Mouse (Mus musculus) midbrain, embryonic 10.5 days (tissue): Measurements from ENCODE around the gene Hdhd3. TPM values are rescaled to one million over a fixed set of nuclear protein-coding genes. Genes with fewer than 3 reads are reported as not detected.
"Not testable (repeated sequence)": the region's sequence is repeated elsewhere in the genome, so short reads cannot be mapped to it uniquely, and the experiment has no call there.

ENCODE experiments used
- DNase-seq: peaks from one replicate; pipeline ENCODE4 v3.0.0-alpha.2; 2017; ENCODE audit warnings: low spot score
- H3K27ac ChIP-seq: fragments of 300-500 bp; sonication (generic); replicated peaks from 2 replicates; pipeline ENCODE4 v1.5.1; 2016; ENCODE audit warnings: mild to moderate bottlenecking
- H3K27me3 ChIP-seq: fragments of 300-500 bp; sonication (generic); 2 replicates; pipeline ENCODE4 v1.6.1; 2016; ENCODE audit warnings: low read depth, mild to moderate bottlenecking; ENCODE audit not compliant: poor library complexity, severe bottlenecking
- H3K36me3 ChIP-seq: fragments of 300-500 bp; sonication (generic); 2 replicates; pipeline ENCODE4 v1.6.1; 2016; ENCODE audit warnings: mild to moderate bottlenecking, moderate library complexity
- H3K4me1 ChIP-seq: fragments of 300-500 bp; sonication (generic); 2 replicates; pipeline ENCODE4 v1.6.1; 2016
- H3K4me3 ChIP-seq: fragments of 300-500 bp; sonication (generic); 2 replicates; pipeline ENCODE4 v1.5.1; 2016; ENCODE audit warnings: mild to moderate bottlenecking, moderate library complexity
- H3K9me3 ChIP-seq: fragments of 300-500 bp; sonication (generic); replicated peaks from 2 replicates; pipeline ENCODE4 v1.6.1; 2016; ENCODE audit warnings: mild to moderate bottlenecking
- WGBS: fragments of 180-500 bp; shearing (Covaris S2); methylation state at CpG from one replicate; pipeline ENCODE4 v1.1.7; 2016; 5-methylcytosine and 5-hydroxymethylcytosine counted together
- polyA plus RNA-seq: library from polyadenylated mRNA; unstranded; fragments of >200 nt; fragmentation: Nextera tagmentation; extraction: Ambion mirVana; gene quantifications from 2 replicates; pipeline ENCODE4 v1.2.1, GENCODE M21; 2016

The Hdhd3 gene
- polyA plus RNA-seq, 1 experiment from 2014 or later = 10.9 TPM

- Histone ChIP-seq H3K27ac (no peak overlapping the region), H3K9me3 (no peaks in the 10 kb centered on the region), H3K27me3 (peaks cover 26% of the 10 kb centered on the region), H3K4me1 (peaks cover 9% of the 10 kb centered on the region), H3K36me3 (no peaks in the 10 kb centered on the region), H3K4me3 (no peak overlapping the region)
- DNase-seq = no peak
- WGBS = 87% methylated on average over 3 of the region's 3 CpGs
These were observed 18.3 kb downstream of the Hdhd3 start for GRCm38 (mm10) chr4:62484928-62485327.

GRCm38 (mm10) chr4:62480709-62481605 is 22.3 kb downstream of the Hdhd3 start:
- Histone ChIP-seq H3K4me1 (peaks cover 11% of the 10 kb centered on the region), H3K9me3 (no peaks in the 10 kb centered on the region), H3K27me3 (peaks cover 51% of the 10 kb centered on the region), H3K27ac (no peak overlapping the region), H3K4me3 (no peak overlapping the region), H3K36me3 (no peaks in the 10 kb centered on the region)
- DNase-seq = no peak
- 54% methylated on average over 10 of the region's 10 CpGs for WGBS

GRCm38 (mm10) chr4:62479937-62480708 is 23.1 kb downstream of the Hdhd3 start, which contains the start of gene Bspry:
Bspry (plus strand) TSS chr4:62480053.
- Histone ChIP-seq H3K9me3 (no peaks in the 10 kb centered on the region), H3K27ac (no peak within 1 kb of the TSS), H3K4me3 (peak within 1 kb of the TSS; percentile 58), H3K4me1 (peaks cover 11% of the 10 kb centered on the region), H3K27me3 (peaks cover 51% of the 10 kb centered on the region), H3K36me3 (no peaks in the 10 kb centered on the region)
- peak; percentile 33 for DNase-seq
- 2% methylated on average over 71 of the region's 71 CpGs for WGBS

- H3K4me1 ChIP-seq = peaks cover 11% of the 10 kb centered on the region
- not testable (repeated sequence) for H3K27ac ChIP-seq, H3K9me3 ChIP-seq, H3K36me3 ChIP-seq, DNase-seq
- peak overlapping the region; percentile 58 for H3K4me3 ChIP-seq
- WGBS = 14% methylated on average over 11 of the region's 11 CpGs
- H3K27me3 ChIP-seq = peaks cover 51% of the 10 kb centered on the region
These were observed 23.7 kb downstream of the Hdhd3 start for GRCm38 (mm10) chr4:62479593-62479936.

GRCm38 (mm10) chr4:62477542-62478244 is 25.6 kb downstream of the Hdhd3 start:
- Histone ChIP-seq H3K4me1 (peaks cover 11% of the 10 kb centered on the region), H3K27me3 (peaks cover 51% of the 10 kb centered on the region)
- 91% methylated on average over 6 of the region's 6 CpGs for WGBS

GRCm38 (mm10) chr4:62475793-62476192 is 27.5 kb downstream of the Hdhd3 start:
- no peak for DNase-seq
- peaks cover 12% of the 10 kb centered on the region for H3K4me1 ChIP-seq
- H3K27ac ChIP-seq = no peak overlapping the region
- 91% methylated on average over 6 of the region's 6 CpGs for WGBS
- H3K9me3 ChIP-seq = no peaks in the 10 kb centered on the region
- no peaks in the 10 kb centered on the region for H3K36me3 ChIP-seq
- H3K4me3 ChIP-seq = no peak overlapping the region
- peaks cover 33% of the 10 kb centered on the region for H3K27me3 ChIP-seq

More at GRCm38 (mm10) chr4:62477542-62478244, 25.6 kb downstream of the Hdhd3 start:
- H3K27ac ChIP-seq = no peak overlapping the region
- no peak for DNase-seq
- H3K4me3 ChIP-seq = no peak overlapping the region
- no peaks in the 10 kb centered on the region for H3K36me3 ChIP-seq
- no peaks in the 10 kb centered on the region for H3K9me3 ChIP-seq

- 87% methylated on average over 2 of the region's 2 CpGs for WGBS
These were observed 28.1 kb downstream of the Hdhd3 start for GRCm38 (mm10) chr4:62475131-62475530.

GRCm38 (mm10) chr4:62472071-62472470 is 31.2 kb downstream of the Hdhd3 start:
- no peaks in the 10 kb centered on the region for H3K9me3 ChIP-seq
- no peaks in the 10 kb centered on the region; the same call in 1 of the 2 replicates for H3K27me3 ChIP-seq
- DNase-seq = no peak
- no peak overlapping the region for H3K27ac ChIP-seq
- no peak overlapping the region for H3K4me3 ChIP-seq
- 90% methylated on average over 2 of the region's 2 CpGs for WGBS
- peaks cover 8% of the 10 kb centered on the region for H3K4me1 ChIP-seq
- peaks cover 6% of the 10 kb centered on the region for H3K36me3 ChIP-seq

More at GRCm38 (mm10) chr4:62475131-62475530, 28.1 kb downstream of the Hdhd3 start:
- Histone ChIP-seq H3K4me3 (no peak overlapping the region), H3K27me3 (peaks cover 27% of the 10 kb centered on the region), H3K9me3 (no peaks in the 10 kb centered on the region), H3K36me3 (no peaks in the 10 kb centered on the region), H3K4me1 (peaks cover 17% of the 10 kb centered on the region), H3K27ac (no peak overlapping the region)
- no peak for DNase-seq

- DNase-seq = peak; percentile 84
- Histone ChIP-seq H3K36me3 (peaks cover 6% of the 10 kb centered on the region), H3K9me3 (no peaks in the 10 kb centered on the region), H3K27me3 (no peaks in the 10 kb centered on the region; the same call in 1 of the 2 replicates), H3K4me3 (peak within 1 kb of the TSS; percentile 67), H3K27ac (peak within 1 kb of the TSS; percentile 82), H3K4me1 (peaks cover 8% of the 10 kb centered on the region)
- WGBS = under 1% methylated on average over 30 of the region's 30 CpGs
These were observed 32.6 kb downstream of the Hdhd3 start, which contains the start of gene Wdr31 for GRCm38 (mm10) chr4:62470598-62471051. Wdr31 (minus strand) TSS chr4:62470896.

- DNase-seq = no peak
- 93% methylated on average over 1 of the region's 1 CpGs for WGBS
- H3K27ac ChIP-seq = no peak overlapping the region
These were observed 35.1 kb downstream of the Hdhd3 start for GRCm38 (mm10) chr4:62468158-62468557.

GRCm38 (mm10) chr4:62463124-62463523 is 40.1 kb downstream of the Hdhd3 start:
- H3K4me1 ChIP-seq = no peaks in the 10 kb centered on the region
- H3K4me3 ChIP-seq = no peak overlapping the region
- 88% methylated on average over 2 of the region's 2 CpGs for WGBS
- H3K27me3 ChIP-seq = no peaks in the 10 kb centered on the region
- H3K9me3 ChIP-seq = no peaks in the 10 kb centered on the region
- H3K27ac ChIP-seq = no peak overlapping the region
- H3K36me3 ChIP-seq = peaks cover 32% of the 10 kb centered on the region
- no peak for DNase-seq

More at GRCm38 (mm10) chr4:62468158-62468557, 35.1 kb downstream of the Hdhd3 start:
- Histone ChIP-seq H3K36me3 (peaks cover 8% of the 10 kb centered on the region), H3K9me3 (no peaks in the 10 kb centered on the region), H3K4me3 (no peak overlapping the region), H3K4me1 (peaks cover 8% of the 10 kb centered on the region), H3K27me3 (no peaks in the 10 kb centered on the region; the same call in 1 of the 2 replicates)

GRCm38 (mm10) chr4:62460348-62460747 is 42.9 kb downstream of the Hdhd3 start:
- DNase-seq = no peak
- WGBS = 90% methylated on average over 8 of the region's 8 CpGs
- H3K36me3 ChIP-seq = peaks cover 32% of the 10 kb centered on the region
- H3K27me3 ChIP-seq = no peaks in the 10 kb centered on the region
- no peak overlapping the region for H3K27ac ChIP-seq
- H3K9me3 ChIP-seq = no peaks in the 10 kb centered on the region
- no peak overlapping the region for H3K4me3 ChIP-seq
- no peaks in the 10 kb centered on the region for H3K4me1 ChIP-seq
